Mouse (Mus musculus): ENCODE results near the gene Ly6g5c.

Ly6g5c gene

DNA sequence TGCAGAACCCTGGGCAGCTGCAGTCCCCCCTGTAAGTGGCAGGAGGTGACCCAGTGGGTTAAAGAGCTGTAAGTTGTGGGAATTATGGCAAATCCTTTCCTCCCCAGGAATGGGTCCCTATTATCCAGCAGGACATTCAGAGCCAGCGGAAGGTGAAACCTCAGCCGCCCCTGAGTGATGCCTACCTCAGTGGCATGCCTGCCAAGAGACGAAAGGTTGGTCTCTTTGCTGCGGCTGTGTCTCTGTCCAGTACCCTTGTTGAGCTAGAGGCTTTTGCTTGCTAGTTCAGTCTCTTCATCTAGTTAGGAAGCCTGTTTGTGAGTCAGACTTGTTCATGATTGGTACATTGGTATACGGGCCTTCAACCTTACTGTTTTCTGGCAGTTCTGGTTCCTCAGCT lies 38.1 kb downstream of the Ly6g5c start:
- no peak for DNase-seq

DNA sequence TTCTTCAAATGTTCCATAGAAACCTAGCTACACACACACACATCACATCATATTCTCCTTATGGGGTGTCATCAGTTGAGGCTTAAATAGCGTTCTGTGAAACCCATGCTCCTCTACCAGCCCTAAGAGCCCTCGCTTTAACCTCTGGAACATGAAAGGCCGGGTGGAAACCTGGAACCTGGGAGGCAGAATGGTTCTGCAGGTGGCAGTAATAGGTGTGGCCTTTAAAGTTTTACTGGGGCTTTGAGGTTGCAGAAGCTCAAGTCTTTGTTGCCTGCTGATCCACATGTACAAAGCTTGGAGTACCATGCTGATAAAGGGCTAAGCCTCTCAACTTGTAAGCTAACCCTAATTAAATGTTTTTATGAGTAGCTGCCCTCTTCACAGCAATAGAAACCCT lies 39.3 kb downstream of the Ly6g5c start:
- no peak for DNase-seq

DNA sequence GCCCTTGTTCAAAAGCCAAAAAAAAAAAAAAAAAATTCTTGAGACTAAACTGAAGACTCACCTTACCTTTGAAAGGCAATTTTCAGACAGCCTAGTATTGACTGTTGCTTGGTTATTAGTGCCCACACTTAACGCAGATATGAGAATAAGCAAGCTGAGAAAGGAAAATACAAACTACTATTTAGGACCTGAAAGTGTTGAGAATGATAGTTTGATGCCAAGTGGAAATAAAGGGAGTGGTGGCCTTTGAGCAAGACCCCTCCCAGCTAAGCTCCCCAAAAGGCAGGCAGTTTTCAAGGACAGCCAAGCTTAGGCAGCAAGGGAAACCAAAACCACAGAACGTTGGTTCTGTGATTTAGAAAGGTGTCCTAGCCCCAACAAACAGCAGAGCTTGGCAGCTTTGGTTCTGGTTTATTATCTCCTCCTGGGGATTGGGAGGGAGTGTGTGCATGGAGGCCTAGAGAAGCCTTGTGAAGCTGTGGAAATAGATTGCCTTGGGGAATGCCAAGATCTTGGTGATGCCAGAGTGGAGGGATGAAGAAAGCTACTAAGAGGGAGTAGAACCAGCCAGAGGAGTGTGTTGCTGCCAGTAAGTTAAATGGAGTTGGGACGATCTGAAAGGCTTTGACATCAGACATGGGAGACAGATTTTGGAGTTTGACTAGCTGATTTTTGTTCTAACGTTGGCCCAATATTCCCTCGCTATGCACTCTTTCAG lies 40.0 kb downstream of the Ly6g5c start:
- DNase-seq, result no peak

DNA sequence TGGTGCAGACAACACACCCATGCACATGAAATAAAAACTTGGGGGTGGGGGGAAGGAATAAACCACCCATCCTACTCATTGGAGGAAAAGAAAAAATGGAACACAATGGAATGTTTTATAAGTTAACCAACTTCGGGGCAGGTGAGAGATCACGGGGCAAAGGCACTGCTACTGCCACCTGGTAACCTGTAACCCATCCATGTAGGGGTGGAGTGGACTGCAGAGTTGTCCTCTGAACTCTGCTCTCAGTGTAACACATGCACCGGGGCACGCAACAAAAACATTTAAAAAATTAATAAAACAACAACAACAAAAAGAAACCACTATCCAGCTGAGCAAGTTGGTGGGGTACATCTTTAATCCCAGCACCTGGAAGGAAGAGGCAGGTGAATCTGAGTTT lies 44.0 kb downstream of the Ly6g5c start:
- DNase-seq, result no peak

DNA sequence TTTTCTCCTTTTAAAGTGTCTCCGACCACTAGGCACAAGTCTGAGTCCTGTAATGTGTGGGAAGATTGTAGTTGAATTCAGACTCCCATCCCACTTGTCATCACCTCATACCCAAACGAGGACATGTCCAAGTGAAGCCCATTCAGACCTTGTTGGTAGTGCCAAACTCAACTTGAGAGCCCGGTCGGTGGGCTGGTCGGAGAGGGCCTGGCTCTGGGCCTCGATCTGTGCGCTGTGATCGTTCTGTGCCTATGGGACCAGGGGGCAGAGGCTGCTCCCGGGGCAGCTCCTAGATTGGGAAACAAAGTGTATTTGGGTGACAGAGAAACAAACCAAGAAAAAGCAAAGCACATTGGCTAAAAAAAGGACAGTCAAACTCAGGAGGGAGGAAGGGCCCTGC lies 45.0 kb downstream of the Ly6g5c start:
- no peak for DNase-seq

DNA sequence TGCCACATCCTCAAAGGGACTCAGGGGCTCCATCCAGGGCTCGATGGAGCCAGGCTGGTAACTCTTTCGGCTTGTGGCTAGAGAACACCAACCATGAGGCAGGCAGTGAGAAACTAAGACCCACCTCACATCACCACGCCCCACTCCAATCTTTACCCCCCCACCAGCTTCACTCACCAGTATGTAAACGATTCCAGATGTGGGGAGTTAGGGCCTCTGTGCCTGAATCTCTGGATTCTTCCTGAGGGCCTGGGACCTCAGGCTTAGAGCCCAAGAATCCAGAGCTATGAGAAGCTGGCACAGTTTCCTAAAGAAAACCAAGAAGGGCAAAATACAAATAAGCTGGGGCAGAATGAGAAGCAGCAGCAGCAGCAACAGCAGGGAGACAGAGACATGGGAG lies 45.9 kb downstream of the Ly6g5c start:
- DNase-seq, result no peak

DNA sequence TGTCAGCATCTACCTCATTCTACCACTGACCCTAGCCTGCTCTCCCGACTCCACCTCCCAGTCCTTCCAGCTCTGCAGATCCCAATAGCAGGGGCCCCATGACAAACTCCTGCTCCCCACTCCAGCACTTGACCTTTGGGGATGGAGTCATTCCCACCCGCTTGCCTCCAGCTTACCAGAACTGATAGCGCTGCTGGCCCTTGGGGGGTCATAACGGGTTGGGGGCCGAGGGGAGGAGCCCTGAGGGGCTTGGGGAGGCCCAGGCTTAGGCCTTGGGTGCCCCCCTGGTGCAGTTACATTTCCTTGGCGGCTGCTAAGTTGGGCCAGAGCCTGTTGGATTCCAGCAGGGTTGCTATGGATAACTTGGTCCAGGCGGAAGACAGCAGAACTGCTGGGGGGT lies 46.5 kb downstream of the Ly6g5c start:
- DNase-seq, result no peak

DNA sequence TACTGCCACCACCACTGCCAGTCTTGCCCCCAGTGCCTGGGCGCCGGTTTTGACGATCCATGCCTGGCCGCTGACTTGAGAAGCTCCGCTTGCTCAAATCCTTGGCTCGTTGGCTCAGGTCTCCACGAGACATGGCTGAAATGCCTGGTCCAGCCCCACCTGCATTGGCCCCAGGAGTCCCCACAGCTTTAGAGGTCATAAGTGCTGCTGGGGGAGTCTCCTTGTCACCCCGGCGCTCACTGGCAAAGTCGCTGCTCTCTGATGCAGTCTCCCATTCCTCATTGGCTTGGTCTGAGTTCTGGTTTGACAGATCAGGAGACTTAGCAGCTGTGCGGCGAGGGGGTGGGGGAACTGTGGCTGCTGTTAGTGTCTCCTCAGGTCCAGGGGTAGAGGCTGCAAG lies 47.4 kb downstream of the Ly6g5c start:
- DNase-seq, result no peak

DNA sequence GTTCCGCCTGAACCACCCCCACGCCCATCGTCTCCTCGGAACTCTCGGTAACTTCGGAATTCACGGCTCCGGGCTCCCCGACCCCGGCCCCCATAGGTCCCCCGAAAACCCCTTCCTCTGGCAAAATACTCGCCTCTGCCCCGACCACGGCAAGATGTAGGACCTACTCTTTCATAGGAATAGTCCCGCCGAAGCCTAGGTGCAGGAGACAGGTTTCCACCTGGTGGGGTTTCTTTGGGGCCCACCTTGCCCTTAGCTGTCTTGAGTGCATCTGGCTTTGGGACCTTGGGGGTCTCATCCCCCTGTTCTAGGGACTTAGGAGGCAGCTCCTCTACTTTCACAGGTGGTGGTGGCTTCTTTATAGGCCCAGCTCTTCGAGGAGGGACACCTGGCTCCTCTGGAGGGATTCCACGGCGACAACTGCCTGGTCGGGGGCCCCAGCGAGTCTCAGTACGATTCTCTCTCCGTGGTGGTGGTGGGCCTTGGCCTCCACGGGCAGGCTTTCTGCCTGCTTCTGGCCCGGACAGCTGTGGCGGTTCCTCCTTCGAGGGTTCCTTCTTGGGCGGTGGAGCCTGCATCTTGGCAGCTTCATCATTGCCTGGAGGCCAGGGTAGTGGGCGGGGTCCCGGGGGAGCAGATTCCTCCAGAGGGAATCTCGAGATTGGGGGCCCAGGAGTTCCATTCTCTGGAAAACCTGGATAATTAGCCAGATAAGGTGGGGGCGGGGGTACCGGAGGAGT lies 48.6 kb downstream of the Ly6g5c start:
- DNase-seq, result no peak

DNA sequence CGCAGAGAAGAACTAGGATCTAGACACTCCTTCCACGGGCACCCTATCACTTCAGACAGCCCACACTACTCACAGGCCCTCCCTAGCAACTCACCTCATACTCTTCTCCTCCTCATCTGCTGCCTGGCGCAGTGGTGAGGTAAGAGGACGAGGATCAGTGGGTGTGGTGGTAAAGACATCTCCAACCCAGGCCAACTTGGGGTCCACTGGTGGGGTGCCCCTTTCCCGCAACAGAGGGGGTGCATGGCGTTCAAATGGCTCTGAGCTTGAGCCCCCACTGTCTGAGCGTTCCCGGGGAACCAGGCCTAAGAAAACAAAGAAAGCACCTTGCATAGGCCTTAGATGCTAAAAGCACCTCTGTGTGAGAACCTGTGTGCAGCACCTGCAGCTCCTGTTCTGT lies 49.2 kb downstream of the Ly6g5c start:
- no peak for DNase-seq

DNA sequence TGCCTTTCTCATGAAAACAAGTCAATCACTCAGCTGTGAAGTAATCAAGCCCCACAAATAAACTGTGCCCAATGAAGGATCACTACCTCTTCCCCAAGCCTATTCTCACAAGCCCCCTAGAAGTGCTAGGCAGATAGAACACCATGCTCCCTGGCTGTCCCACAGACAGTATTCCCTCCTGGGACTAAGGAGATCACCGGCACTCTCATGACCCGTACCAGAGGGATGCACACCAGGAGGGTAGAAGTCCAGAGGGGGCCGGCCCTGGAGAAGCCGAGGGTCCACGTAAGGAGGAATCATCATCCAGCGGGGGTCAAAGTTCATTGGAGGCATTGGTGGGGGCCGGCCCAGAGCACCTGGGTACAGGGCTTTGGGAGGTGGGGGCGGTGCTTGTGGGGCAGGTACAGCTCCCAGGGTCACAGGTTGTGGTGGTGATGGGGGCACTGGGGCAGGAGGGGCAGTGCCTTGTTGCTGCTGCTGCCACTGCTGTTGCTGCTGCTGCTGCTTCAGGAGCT lies 49.6 kb downstream of the Ly6g5c start:
- DNase-seq, result peak in 1 of 2 experiments; percentile 61

DNA sequence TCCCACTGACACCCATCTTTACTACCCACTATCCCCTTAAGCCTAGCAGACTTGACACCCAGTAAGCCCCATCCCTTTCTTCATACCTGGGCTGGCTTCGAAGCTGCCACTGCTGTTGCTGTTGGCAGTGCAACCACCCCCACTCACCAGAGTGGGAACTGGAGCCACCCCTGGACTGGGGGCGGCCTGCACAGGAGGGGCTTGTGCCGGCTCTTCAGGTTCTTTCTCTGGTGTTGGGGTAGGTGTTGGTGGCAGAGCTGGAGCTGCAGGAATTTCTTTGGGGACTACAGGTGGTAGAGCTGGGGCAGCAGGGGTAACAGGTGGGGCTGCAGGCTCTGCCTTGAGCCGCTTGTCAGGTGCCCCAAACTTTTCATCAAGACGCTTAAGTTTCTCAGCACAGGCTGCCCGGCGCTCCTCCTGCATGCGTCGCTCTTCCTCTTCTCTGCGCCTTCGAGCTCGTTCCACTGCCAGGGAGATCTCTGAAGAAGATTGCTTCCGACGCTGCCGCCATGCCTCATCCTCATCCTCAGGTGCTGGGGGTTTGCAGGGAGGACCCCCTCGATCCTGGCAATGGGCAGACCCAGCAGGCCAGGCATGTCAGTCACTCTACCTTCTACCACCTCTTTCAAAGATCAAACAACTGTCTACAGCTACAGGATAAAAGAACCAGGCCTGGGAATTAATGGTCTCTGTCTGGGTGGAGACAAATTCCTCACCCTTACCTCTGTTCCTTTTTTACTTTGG lies 50.9 kb downstream of the Ly6g5c start:
- DNase-seq, result no peak

DNA sequence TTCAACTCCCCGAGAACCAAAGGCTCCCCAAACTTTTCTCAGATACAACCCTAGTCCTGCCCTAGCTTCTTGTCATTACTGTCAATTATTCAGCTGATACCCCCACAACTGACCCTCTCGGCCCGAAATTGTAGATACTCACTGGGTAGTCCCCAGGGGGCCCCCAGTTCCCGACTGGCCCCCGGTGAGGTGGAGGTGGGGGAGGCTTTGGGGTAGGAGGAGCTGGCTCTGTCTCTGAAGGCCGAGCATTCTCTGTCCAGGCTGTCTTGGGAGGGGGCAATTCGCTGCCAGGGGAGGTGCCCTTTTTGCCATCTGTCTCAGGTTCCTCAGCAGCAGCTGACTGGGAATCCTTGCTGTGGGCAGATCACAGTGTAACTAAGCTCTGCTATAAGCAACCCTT lies 51.6 kb downstream of the Ly6g5c start:
- DNase-seq, result no peak

DNA sequence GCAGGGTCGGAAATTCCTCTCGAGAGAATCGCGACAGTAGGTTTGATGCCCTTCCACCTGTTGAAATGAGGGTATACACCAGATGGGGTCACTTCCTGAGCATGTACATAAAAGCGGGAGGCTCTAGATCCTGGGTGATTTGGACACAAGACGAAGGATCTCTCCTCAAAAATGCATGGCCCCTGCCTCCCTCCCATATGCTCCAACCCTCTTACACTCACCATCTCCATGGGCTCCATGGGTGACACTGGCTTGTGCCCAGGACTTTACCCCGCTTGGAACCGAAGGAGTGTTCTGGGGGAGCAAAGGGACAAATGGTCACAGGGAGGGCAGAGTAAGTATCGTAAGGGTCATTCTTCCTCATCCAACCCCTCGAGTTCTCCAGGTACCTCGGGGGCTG lies 53.3 kb downstream of the Ly6g5c start:
- DNase-seq, result no peak
